Mouse (Mus musculus) frontal cortex, adult 2 months (tissue): ENCODE data around the gene Sf1. TPM values are rescaled to one million over a fixed set of nuclear protein-coding genes. Genes with fewer than 3 reads are reported as not detected.

Experiments
- DNase-seq, 2 experiments: peaks; one replicate each; pipeline ENCODE4 v3.0.0; 2022; ENCODE audit warnings: low spot score in 1 of 2; ENCODE audit errors: extremely low spot score in 1 of 2
- polyA plus RNA-seq: library from polyadenylated mRNA; depleted of rRNA; stranded (reverse); fragments of >200 nt; gene quantifications from 2 replicates; pipeline ENCODE4 v1.2.3, GENCODE M21; 2012

Gene Sf1
- polyA plus RNA-seq, 1 experiment: 186 TPM

- DNase-seq: peak; percentile 33 to 86
These were observed 10.3 kb downstream of the Sf1 start for GRCm38 (mm10) chr19:6373539-6374400.

GRCm38 (mm10) chr19:6374571-6374970 lies 11.1 kb downstream of the Sf1 start:
- DNase-seq: no peak

GRCm38 (mm10) chr19:6375423-6376254 lies 12.1 kb downstream of the Sf1 start:
- no peak for DNase-seq

- DNase-seq: peak in 1 of 2 experiments; percentile 58
These were observed 12.7 kb downstream of the Sf1 start for GRCm38 (mm10) chr19:6376255-6376564.

- DNase-seq: no peak
These were observed 13.2 kb downstream of the Sf1 start for GRCm38 (mm10) chr19:6376643-6377042.

DNA sequence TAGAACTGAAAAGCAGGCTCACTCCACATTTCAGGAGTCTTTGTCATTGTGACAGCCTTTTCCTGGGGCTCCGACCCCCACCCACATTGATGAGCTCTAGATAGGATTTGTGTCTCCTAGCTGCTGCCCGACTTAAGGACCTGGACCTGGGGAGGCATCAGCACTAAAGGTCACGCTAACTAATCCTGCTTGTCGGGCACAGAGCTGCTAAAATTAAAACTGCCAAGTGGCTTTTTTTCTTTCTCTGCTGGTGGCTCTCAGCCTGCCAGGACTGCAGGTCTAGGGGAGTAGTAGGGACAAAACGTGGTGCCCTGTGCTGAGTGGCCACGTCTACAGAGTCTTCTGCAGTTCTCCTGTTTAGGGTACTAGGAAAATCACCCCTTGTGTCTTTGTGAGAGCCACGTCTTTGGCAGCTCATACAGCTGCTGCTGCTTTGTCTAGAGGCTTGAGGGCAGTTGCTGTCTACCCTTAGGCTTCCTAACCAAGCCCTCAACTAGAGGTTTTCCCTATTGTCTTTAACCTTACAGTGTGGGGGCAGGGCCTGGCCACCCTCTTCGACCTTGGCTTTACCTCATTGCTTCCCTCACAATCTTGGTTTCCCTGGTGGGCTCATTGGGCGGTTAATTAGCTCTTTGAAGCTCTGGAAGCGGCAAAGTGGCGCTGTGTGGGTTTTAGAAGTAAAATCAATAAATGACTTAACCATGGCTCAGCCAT lies 14.0 kb downstream of the Sf1 start:
- DNase-seq: no peak

DNA sequence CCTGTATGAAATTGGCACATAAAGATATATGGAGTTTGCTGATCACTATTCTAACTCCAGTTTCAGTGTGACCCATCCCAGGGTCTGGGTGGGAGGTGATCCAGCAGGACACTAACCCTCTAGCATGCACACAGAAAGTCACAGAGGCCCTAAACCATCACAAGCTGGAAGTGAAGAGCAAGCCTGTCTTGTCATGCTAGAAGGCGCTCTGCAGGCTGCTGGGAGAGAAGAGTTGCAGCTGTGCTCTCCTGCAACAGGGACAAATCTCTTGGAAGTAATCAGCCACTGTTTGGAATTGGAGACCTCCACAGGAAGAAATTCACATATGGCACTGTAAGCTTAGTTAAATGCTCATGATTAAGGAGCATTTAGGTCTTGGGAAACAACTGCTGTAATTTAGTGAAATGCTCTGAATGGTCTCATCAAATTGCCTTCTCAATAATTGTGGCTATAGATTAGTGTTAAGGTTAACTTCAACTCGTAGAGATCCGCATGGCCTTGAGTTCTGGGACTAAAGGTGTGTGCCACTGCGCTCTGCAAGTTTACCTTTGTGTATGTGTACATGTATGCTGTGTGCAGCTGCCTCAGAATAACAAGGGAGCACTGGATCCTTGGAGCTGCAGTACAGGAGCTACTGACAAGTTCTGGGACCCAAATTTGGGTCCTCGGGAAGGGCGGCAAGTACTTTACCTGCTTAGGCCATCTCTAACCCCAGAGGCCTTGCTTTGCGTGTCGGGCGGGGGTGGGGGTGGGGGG lies 17.1 kb downstream of the Sf1 start:
- DNase-seq: no peak

DNA sequence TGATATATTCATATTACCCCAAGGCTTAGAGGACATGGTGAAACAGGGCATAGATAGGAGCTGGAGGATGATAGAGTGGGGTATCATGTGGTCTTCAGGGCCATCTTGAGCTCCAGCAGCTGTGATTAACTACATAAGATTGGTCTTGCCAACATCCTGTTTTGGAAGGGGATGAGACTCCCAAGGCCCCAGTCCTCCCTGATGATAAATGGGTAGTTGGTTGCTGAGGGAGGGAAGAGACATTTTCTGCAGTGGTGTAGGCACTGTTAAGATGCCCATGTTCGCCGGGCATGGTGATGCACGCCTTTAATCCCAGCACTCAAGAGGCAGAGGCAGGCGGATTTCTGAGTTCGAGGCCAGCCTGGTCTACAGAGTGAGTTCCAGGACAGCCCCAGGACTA lies 17.7 kb downstream of the Sf1 start:
- DNase-seq: no peak

- no peak for DNase-seq
These were observed 18.9 kb downstream of the Sf1 start for GRCm38 (mm10) chr19:6382323-6382924.

- DNase-seq: no peak
These were observed 20.0 kb downstream of the Sf1 start for GRCm38 (mm10) chr19:6383470-6383869.

DNA sequence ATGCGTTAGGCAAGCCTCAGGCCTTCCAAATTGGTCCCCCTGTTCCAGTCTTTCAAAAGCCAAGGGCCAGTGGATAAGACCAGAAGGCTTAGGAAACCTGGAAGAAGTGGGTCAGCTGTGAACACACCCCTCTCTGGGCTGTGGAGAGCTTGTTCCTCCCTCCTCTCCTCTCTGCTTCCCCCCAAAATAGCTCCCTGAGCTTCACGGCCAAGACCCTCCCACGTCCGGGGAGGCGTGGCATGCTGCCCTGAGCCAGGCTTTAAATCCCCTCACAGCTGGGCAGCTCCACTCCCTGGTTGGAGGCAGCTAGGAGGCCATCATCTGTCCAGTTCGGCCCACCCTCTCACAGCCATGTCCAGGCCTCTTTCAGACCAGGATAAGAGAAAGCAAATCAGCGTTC lies 20.6 kb downstream of the Sf1 start, which contains the start of gene Pygm:
Gene Pygm, plus strand, starts transcription at position 272 of the 400 bp plus-strand sequence.
- peak in 1 of 2 experiments; percentile 65 for DNase-seq

- no peak for DNase-seq
These were observed 21.5 kb downstream of the Sf1 start for GRCm38 (mm10) chr19:6384954-6385353.

GRCm38 (mm10) chr19:6385419-6385818 lies 21.9 kb downstream of the Sf1 start:
- DNase-seq: no peak

DNA sequence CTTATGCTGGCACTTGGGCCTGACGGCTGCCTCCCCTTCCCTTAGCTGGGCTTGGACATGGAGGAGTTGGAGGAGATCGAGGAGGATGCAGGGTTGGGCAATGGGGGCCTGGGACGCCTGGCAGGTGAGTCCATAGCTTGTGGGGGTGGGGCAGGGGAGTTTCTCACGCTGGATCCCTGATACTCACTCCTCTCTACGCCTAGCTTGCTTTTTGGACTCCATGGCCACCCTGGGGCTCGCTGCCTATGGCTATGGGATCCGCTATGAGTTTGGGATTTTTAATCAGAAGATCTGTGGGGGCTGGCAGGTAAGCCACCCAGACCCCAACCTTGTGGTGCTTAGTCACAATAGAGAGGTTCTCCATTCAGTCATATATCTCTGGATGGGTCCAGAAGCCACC lies 22.3 kb downstream of the Sf1 start:
- DNase-seq: no peak

GRCm38 (mm10) chr19:6386234-6386633 lies 22.7 kb downstream of the Sf1 start:
- DNase-seq: no peak

DNA sequence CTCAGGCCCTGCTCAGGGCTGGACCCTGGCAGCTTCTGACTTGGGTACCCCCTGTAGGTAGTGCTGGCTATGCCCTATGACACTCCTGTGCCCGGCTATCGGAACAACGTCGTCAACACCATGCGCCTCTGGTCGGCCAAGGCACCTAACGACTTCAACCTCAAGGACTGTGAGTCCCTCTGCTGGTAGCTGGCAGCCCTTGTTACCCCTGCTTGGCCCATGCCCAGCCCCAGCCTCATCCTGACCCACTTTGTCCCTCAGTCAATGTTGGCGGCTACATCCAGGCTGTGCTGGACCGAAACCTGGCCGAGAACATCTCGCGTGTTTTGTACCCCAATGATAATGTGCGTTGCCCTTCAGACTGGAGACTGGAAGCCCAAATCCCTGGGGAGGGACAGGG lies 24.5 kb downstream of the Sf1 start:
- no peak for DNase-seq

DNA sequence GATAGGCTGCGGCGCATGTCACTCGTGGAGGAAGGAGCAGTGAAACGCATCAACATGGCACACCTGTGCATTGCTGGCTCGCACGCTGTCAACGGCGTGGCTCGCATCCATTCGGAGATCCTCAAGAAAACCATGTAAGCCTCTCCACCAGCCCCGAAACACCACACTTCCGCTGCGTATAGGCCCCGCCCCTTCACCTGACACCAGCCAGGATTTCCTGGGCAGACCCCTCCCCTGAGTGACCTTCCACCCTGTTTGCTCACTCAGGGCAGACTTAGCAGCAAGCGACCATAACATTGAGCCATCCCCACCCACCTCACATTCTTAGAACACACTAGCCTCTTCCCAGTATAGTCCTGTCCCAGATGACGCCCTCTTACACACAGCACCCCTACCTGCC lies 26.3 kb downstream of the Sf1 start:
- DNase-seq: no peak

DNA sequence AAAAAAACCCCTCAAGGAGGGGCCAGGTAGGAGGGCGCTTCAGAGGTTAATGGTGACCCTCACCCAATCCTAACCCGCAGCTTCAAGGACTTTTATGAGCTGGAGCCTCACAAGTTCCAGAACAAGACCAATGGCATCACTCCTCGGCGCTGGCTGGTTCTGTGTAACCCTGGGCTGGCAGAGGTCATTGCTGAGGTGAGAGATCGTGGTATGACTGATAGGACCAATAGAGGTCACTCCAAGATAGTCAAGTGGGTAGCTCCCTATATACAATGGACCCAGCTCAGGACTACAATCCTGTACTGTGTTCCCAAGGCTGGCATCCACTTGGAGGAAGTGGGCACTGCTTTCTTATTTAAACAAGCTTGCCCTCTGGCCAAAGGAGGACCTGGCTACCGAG lies 26.8 kb downstream of the Sf1 start:
- no peak for DNase-seq

GRCm38 (mm10) chr19:6392743-6393393 lies 29.4 kb downstream of the Sf1 start:
- DNase-seq: no peak

DNA sequence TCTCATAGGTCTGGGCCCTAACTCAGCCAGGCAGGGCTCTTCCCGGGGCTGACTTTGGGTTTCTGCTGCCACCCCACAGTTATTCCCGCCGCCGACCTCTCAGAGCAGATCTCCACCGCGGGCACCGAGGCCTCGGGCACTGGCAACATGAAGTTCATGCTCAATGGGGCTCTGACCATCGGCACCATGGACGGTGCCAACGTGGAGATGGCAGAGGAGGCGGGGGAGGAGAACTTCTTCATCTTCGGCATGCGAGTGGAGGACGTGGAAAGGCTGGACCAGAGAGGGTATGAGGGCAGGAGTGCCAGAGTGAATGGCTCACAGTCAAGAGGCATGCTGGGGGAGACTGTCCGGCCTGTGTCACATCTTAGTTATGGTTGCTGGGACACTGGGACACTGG lies 30.1 kb downstream of the Sf1 start:
- no peak for DNase-seq
